Mouse (Mus musculus) ovary, adult 18-20 months (tissue): ENCODE results near the gene Dync1li1.
"Not testable (repeated sequence)": the region's sequence is repeated elsewhere in the genome, so short reads cannot be mapped to it uniquely, and the experiment has no call there.

Experiments
- DNase-seq: peaks from one replicate; pipeline ENCODE4 v3.0.0; 2022; ENCODE audit warnings: low spot score, mixed read lengths

The Dync1li1 gene

GRCm38 (mm10) chr9:114673626-114674025, 15.0 kb upstream of the Dync1li1 start:
- no peak for DNase-seq

DNA sequence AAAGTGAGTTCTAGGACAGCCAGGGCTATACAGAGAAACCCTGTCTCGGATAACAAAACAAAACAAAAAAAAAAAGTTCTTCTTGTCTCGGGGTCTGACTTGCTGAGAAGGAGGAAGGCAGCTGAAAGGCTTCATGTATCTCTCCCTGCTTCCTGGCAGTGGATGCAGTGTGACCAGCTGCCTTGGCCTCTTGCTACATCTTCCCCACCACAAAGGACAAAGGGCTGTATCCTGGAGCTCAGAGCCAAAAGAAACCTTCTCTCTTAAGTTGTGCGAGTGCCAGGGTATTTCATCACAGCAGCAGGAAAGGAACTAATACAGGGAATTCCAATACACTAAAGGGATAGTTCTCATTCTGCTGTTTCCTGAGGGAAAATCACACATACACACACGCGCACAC, 10.0 kb upstream of the Dync1li1 start:
- DNase-seq, result no peak

- DNase-seq, result no peak
Observed at GRCm38 (mm10) chr9:114679944-114680343, 8.6 kb upstream of the Dync1li1 start.

DNA sequence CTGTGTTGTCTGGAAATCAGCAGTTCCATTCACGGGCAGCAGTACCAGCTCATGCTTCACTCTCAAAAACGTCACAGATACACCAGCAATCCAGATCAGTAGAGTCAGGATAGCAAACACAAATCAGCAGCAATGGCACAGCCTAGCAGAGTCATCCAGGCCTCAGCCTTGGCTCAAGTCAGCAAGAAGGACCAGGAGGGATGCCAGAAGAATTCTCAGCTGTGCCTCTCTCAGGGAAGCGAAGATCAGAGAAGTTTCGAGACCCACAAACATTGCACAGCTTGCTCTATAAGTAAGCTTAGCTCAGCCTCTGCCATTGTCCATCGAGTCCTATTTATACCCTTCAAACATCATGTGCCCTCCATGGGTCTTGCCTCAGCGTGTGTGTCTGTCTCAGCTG, 8.1 kb upstream of the Dync1li1 start:
- no peak for DNase-seq

GRCm38 (mm10) chr9:114682193-114682592, 6.4 kb upstream of the Dync1li1 start:
- DNase-seq, result no peak

GRCm38 (mm10) chr9:114686245-114686644, 2.3 kb upstream of the Dync1li1 start:
- no peak for DNase-seq

DNA sequence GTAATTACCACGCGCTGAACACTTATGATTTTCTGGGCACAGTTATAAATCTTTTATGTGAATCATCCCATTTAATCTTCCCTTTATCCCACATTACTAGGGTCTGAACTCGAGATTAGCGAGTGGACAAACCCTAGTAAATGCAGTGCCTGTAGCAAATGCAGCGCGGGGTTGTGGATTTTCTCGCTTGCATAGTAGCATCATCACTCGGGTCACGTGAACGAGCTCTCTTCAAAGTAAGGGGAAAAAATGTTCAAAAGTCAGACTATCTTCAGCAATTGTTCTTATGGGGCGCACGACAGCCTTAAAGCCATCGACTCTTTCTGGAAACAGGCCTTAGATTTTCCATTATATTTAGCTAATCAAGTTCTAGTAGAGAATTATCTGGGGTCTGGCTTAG, 951 bp upstream of the Dync1li1 start:
- no peak for DNase-seq

DNA sequence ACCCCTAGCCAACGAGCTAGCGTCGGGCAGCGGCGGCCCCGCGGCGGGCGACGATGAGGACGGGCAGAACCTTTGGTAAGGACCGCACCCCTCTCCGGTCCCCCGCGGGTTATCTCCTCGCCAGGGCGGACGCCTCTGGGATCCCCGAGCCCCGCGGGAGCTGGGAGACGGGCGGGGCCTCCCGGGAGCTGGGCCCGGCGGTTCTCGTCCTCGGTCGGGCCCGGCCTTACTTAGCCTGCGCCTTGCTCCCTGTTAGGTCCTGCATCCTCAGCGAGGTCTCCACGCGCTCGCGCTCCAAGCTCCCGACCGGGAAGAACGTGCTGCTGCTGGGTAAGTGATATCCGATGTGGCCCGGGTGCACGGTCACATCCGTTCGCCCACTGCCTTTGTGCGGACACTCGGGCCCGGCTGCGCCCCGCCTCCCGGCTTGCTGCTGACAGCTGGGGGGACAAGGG, 390 bp downstream of the Dync1li1 start:
- peak; percentile 20 for DNase-seq

DNA sequence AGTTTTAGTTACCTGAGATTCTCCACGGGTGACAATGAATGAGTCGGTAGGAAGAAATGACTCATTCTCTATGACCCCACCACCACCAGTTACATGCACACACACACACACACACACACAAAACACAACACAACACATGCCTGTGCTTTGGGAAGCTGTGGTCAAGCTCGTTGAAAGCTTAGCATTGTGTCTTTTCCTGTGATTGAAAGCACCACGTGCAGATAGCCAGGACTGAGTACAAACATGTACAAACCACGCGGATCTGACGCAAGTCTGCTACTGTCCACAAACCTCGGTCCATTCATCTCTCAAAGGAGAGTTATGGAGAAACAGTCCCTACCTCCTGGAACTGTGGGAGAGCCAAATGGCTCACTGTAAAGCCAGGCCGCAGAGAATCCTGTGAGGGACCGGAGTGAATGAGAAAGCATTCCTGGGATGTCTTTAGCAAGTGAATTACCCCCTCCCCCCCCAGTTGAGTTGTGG, 1.6 kb downstream of the Dync1li1 start:
- no peak for DNase-seq

GRCm38 (mm10) chr9:114691112-114691511, 2.5 kb downstream of the Dync1li1 start:
- no peak for DNase-seq

DNA sequence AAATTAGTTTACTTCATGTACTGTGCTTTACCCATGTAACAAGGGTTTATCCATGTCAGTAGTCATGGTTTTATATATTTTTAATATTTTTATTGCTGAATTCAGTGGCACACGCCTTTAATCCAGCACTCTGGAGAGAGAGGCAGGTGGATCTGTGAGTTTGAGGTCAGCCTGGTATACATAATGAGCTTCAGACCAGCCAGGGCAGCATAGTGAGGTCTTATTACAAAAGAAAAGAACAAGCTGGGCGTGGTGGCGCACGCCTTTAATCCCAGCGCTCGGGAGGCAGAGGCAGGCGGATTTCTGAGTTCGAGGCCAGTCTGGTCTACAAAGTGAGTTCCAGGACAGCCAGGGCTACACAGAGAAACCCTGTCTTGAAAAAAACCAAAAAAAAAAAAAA, 7.1 kb downstream of the Dync1li1 start:
- not testable (repeated sequence) for DNase-seq

- no peak for DNase-seq
Observed at GRCm38 (mm10) chr9:114697072-114697471, 8.5 kb downstream of the Dync1li1 start.

DNA sequence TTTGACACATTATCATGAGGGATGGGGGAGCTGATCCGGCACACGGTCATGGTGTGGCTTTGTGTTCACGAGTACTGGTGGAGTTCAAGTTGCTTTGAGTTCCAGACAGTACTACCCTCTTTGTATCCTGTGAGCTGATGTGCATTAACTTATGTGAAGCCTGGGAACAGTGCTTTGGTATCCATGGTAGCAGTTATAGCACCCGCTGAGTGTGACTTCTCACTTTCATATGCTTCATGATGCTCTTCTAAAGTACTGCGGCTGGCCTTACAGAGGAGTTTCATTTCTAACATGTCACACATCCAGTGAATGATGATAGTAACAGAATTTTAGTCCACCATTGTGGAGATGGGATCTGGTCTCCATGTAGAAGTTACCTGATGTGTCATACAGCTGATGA, 9.3 kb downstream of the Dync1li1 start:
- no peak for DNase-seq

DNA sequence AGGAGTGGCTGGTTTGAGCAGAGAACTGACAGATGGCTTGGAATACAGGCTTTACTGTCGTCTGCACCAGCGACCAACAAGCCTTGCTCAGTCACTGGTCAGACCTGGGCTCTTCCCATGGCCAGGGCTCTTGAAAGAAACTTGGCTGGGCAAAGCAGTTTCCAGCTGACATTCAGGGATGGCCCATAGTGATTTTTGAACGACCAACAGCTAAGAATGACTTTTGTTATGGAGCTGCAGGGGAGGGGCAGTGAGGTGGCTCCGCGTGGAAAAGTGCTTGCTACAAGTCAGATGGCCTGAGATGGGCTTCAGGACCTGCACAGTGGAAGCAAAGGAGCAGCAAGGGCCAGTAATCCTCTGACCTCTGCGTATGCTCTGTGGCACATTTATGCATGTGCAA, 10.7 kb downstream of the Dync1li1 start:
- no peak for DNase-seq

DNA sequence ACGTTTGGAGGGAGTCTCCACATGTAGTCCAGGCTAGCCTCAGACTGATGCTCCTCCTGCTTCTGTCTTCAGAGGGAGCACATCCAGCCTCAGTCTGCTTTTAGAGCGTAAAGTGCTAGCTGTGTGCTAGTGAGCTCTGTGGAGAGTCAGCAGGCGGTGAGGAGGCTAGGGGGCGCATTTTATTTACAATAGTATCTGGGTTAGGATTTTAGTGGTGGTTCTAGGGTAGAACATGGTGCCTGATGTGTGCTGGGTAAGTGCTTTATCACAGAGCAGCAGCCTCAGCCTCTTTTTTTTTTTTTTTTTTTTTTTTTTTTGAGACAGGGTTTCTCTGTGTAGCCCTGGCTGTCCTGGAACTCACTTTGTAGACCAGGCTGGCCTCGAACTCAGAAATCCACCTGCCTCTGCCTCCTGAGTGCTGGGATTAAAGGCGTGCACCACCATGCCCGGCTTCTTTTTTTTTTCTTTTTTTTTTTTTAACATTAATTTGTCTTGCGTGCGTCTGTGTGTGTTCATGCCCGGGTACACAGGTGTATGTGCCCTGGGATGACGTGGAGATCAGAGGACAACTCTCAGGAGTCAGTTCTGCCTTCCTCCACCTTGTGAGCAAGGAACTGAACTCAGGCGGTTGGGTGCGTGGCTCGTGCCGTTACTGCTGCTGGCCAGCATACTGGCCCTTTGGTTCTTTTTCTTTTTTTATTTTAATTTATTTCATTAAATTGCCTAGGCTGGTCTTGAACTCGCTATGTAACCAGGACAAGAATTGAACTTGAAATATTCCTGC, 11.5 kb downstream of the Dync1li1 start:
- DNase-seq, result no peak

- no peak for DNase-seq
Observed at GRCm38 (mm10) chr9:114701031-114701430, 12.4 kb downstream of the Dync1li1 start.

DNA sequence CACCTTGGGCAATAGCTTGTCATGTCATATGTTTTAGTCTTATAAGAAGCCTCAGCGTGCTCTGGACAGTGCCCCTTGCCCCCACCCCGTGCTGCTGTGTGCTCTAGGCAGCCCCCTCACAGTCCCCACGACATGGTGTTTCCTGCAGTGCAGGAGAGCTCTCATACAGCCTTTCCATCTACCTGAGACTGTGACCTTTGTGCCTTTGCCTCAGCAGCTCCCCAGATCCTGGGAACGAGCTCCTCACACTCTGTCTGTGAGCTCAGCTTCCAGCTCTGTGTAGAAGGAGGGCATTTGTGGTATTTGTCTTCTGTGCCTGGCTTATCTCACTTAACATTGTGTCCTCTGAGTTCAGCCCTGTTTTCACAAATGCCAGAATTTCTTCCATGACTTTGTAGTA, 13.3 kb downstream of the Dync1li1 start:
- no peak for DNase-seq

- DNase-seq, result no peak
Observed at GRCm38 (mm10) chr9:114707805-114708204, 19.2 kb downstream of the Dync1li1 start.

DNA sequence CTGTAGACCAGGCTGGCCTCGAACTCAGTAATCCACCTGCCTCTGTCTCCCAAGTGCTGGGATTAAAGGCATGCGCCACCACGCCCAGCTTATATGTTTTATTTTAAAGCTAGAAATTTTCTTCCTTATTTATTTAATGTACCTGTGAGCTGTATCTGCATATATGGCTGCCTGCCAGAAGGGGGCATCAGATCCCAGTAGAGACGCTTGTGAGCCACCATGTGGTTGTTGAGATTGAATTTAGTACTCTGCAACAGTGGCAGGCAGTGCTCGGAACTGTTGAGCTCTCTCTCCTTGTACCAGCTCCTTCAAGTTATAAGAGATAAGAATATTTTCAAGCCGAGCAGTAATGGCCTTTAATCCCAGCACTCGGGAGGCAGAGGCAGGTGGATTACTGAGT, 21.8 kb downstream of the Dync1li1 start:
- DNase-seq, result no peak

DNA sequence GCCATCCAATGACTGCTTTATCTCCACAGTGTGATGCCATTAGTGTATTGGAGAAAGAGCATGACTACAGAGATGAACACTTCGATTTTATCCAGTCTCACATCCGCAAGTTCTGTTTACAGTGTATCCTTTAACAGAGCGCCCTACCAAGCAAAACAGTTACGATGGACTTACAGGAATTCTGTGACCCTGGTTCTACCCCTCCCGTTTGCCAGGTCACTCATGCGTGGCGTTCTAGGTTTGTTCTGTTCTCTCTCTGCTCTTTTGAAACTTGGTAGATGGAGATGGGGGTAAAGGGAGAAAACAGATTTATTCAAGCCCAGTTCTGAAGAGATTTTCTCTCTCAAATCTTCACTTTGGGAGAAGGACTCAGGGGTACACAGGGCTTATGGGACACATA, 24.9 kb downstream of the Dync1li1 start:
- DNase-seq, result no peak

DNA sequence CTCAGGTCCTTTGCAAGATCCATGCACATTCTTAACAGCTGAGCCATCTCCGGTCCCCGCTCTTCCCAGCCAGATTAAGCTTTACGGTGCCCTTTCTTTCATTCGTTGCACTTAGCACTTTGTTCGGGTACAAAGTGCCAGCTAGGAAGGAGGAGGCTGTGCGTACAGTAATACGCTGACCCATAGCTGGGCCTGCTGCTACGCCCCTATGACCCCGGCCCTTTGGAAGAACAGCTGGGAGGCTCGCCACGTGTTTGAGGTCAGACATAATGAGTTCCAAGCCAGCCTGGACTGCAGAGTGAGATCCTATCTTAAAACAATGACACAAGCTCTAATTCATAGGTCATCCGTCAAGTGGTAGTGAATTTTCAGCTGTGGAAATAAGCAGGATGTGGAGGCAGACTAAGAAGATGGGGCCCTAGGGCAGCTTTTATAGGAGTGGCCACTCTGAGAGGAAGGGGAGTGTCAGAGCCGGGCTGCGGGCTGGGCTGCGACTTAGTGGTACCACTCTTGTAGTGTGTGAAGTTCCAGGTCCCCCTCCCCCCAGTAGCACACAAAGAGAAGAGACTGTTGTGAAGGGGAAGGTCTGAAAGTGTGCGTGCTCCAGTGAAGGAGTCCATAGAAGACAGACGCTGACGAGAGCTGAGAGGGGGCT, 28.2 kb downstream of the Dync1li1 start:
- DNase-seq, result no peak

DNA sequence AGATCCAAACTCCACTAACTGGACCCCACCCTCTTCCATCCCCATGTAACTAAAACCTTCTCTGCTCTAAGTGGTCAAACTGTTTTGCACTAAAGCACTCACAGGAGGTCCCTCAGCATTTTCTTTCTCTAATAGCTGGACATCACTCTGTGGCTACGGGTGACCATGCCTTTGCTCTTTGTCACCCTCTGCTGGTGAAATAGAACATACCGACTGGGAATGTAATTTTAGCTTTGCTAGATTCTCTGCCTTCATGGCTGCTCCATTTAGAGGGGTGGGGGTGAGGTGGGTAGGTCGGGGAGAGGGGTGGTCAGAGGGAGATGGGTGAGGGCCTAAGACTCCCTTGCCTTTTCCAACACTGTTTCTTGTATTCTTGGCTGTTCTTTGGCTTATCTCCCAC, 38.7 kb downstream of the Dync1li1 start:
- no peak for DNase-seq

DNA sequence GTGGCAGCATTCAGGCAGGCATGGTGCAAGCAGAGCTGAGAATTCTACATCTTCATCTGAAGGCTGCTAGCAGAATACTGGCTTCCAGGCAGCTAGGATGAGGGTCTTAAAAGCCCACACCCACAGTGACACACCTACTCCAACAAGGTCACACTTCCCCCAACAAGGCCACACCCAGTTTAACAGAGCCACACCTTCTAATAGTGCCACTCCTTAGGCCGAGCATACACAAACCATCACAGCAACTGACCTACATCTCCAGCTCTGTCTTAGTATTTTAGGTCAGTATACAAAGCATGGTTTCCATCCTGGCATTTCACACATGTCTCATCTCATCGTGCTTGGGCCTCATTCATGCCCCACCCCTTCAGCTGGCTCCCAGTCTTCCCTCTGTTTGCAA, 39.8 kb downstream of the Dync1li1 start:
- not testable (repeated sequence) for DNase-seq
